Mouse (Mus musculus) left cerebral cortex, adult 9 months (tissue): ENCODE measurements at regions not wholly inside any gene's neighbourhood (a gene's known extent, or its start where the extent isn't known, plus 50 kb on each side); places are given as distances from the start of the nearest gene placed in this dataset.
A peak's percentile ranks its signal among the peaks of the same experiment; 100 is the strongest.

ENCODE experiments used
- DNase-seq, 2 experiments: peaks; one replicate each; pipeline ENCODE4 v3.0.0; 2022; ENCODE audit warnings: low spot score in 2 of 2

- DNase-seq, result no peak
Measured at GRCm38 (mm10) chr8:107860251-107860650, 82.2 kb upstream of the Zfhx3 start.

- no peak for DNase-seq
Measured at GRCm38 (mm10) chr8:107864802-107865651, 77.4 kb upstream of the Zfhx3 start.

- no peak for DNase-seq
Measured at GRCm38 (mm10) chr8:107865744-107866143, 76.7 kb upstream of the Zfhx3 start.

GRCm38 (mm10) chr8:107871718-107872117 lies 70.7 kb upstream of the Zfhx3 start:
- DNase-seq, result no peak

- no peak for DNase-seq
Measured at GRCm38 (mm10) chr8:107872121-107872520, 70.3 kb upstream of the Zfhx3 start.

- DNase-seq, result no peak
Measured at GRCm38 (mm10) chr8:107876455-107876854, 66.0 kb upstream of the Zfhx3 start.

- DNase-seq, result peak in 1 of 2 experiments; percentile 78
Measured at GRCm38 (mm10) chr8:107881851-107882250, 60.6 kb upstream of the Zfhx3 start.

GRCm38 (mm10) chr8:107885547-107885946 lies 56.9 kb upstream of the Zfhx3 start:
- no peak for DNase-seq

GRCm38 (mm10) chr8:107885971-107886370 lies 56.5 kb upstream of the Zfhx3 start:
- DNase-seq, result no peak

- DNase-seq, result no peak
Measured at GRCm38 (mm10) chr8:107886516-107887253, 55.8 kb upstream of the Zfhx3 start.

GRCm38 (mm10) chr8:107887333-107887732 lies 55.1 kb upstream of the Zfhx3 start:
- DNase-seq, result no peak

GRCm38 (mm10) chr8:107890922-107891321 lies 51.5 kb upstream of the Zfhx3 start:
- no peak for DNase-seq
